Mouse (Mus musculus) layer of hippocampus, adult 9-10 months (tissue): Measurements from ENCODE around the gene Zfp92.

ENCODE experiments used
- DNase-seq: peaks from one replicate; pipeline ENCODE4 v3.0.0; 2022; ENCODE audit warnings: low spot score

Gene Zfp92

DNA sequence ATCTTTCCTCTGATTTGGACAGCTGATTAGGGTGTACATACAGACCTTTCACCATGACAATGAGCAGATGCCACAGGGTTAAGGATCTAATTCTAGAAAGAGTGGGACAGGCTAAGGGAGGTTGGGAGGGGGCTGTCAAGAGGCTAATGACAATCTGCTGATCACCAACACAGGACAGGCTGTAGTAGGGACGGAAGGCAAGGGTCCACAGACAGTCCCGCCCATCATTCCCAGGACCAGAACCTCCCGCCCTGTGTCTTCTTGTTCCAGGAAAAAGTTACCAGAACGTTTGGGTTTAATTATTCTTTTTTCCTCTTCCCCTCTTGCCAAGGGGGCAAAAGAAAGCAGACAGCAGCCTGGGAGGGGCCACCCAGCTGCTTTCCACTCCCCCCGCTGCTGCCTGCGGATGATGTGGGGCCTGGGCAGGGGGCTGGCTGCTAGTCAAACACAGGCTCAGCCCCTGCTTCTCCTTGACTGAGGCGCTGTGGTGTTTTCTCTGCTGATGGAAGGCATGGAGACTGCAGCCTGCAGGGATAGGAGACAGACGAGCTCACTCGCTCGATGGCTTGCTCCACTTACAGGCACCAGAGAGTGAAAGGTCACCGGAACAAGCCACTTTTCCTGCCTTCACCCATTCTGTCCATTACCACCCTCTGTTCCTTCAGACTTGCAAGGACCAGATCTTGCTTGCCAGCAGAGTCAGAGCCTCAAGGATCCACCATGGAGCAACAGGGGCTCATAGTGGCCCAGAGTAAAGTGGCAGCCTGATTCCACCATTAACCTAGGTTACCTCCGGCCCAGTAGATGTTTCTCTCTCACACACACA is 63.7 kb downstream of the Zfp92 start:
- DNase-seq = no peak

DNA sequence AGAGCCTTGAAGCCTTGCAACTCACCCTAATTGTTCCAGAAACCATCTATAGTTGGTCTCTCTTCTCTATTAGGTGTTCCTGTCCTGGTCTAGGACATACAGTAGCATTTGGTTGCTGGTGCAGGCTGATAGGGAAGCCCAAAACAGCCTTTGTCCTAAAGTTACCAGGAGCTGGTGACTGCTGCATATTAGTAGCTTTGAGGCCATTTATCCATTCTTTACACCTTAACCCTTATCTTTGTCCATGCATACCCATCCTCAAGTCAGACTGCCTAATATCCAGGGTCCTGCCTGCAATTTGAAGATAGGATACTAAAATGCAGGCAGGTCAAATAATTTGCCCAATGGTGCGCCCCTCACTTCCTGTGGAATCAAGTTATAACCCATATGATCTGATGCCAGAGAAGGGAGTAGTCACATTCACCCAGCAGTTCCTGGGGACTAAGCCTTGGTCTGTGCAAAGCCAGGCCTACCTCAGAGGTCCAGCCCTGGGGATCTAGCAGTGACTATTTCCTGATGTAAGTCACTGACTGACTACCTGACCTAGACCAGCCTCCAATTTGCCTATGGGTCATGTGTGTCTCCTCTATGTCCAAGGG is 64.9 kb downstream of the Zfp92 start:
- DNase-seq = no peak

DNA sequence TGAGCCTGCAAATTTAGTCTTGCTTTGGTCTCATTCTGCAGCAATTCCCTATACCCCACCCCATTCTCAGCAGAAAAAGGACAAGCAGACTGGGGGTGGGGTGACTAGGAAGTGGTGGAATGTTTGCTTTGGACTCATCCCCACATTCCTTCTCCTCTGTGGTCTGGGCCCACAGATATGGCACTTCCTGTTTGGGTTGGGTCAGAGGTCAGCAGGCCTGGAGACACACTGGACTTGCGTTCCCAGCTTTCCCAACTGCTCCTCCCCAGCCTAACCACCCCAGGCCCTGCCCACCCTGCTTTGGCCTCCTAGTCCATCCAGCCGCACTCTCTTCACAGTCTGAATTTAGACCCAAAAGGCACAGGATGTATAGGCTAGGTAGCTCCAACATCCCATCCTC is 65.7 kb downstream of the Zfp92 start:
- DNase-seq = no peak

DNA sequence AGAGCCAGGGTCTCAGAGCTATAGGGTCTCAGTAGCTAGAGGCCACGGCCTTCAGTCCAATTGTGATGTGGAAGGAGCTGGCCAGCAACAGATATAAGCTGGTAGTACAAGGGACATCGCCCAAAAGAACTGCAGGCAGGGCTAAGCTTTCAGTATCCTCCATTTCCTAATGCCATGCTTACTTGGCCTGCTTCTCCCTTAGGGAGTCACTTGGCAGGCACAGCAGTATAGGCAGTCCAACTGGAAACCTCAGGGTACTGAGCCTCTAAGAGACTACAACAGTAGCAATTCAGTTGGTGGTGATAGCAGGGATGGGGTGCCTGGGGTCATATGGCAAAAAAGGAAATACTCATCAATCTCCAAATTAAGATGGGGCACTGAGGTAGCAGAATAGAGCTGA is 66.6 kb downstream of the Zfp92 start:
- DNase-seq = no peak
